ENCODE assay signal across 8 mouse cellular contexts in the genomic region with DNA sequence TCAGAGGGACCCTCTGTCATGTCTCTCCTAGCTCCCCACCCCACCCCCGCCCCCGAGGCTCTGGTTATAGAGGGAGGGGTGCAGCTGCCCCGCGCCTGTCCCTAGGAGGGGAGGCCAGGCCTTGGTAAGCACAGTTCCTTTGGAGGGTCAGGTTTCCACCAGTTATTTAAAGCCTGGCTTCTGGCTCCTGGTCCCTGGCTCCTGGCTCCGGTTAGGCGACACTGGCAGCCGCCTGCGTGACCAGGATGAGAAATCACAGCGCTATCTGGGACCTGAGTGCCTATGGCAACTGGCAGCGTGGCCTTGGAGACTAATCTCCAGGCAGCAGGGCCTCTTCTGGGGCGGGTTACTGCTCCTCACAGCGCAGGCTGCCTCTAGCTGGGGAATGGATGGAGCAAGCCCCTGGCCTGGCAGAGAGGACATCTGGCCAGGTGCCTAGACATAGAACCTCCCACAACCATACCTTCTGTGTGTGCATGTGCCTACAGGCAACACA. TPM values are rescaled to one million over a fixed set of nuclear protein-coding genes. Genes with fewer than 3 reads are reported as not detected.
DNase-seq lines count a peak whose midpoint lies in the region; ATAC-seq and TF ChIP-seq lines count a peak whose summit lies in the region.

No protein-coding gene starts in this region.

- no peak overlapping the region for H3K4me3 ChIP-seq in lung, postnatal 0 days (ENCODE audit: low read depth, low read length)
- H3K4me3 ChIP-seq in lung, adult 2 months (replicated peaks; ENCODE audit: extremely low read depth, low read depth, low read length), result no peak overlapping the region
- H3K4me3 ChIP-seq in brown adipose tissue, adult 24 weeks (ENCODE audit: insufficient read depth, low read depth, low read length), result no peak overlapping the region
- H3K4me3 ChIP-seq in forebrain, postnatal 0 days (ENCODE audit: low read depth, low read length), result no peak overlapping the region
- H3K4me3 ChIP-seq in limb, embryonic 11.5 days (ENCODE audit: low read depth, low read length), result no peak overlapping the region
- no peak overlapping the region for H3K4me3 ChIP-seq in stomach, postnatal 0 days (ENCODE audit: low read depth, low read length)

- TF ChIP-seq POLR2A in lung, adult 2 months (IDR thresholded peaks at IDR 0.05; ENCODE audit: borderline replicate concordance, extremely low read depth, low read depth, low read length), result no peak

- 60% methylated on average over 11 of the region's 12 CpGs for WGBS in lung, postnatal 0 days
- WGBS in lung, adult 2 months, result 64% methylated on average over 12 of the region's 12 CpGs
- WGBS in forebrain, postnatal 0 days, result 54% methylated on average over 12 of the region's 12 CpGs
- 49% methylated on average over 12 of the region's 12 CpGs for WGBS in limb, embryonic 11.5 days
- 37% methylated on average over 12 of the region's 12 CpGs for WGBS in stomach, postnatal 0 days

- H3K36me3 ChIP-seq in lung, postnatal 0 days (ENCODE audit: insufficient read depth, low read length), result no peaks in the 10 kb centered on the region
- no peaks in the 10 kb centered on the region for H3K36me3 ChIP-seq in forebrain, postnatal 0 days (ENCODE audit: insufficient read depth)
- H3K36me3 ChIP-seq in limb, embryonic 11.5 days (ENCODE audit: control insufficient read depth, insufficient read depth, low read length), result peaks cover 5% of the 10 kb centered on the region; the same call in 1 of the 2 replicates
- no peaks in the 10 kb centered on the region for H3K36me3 ChIP-seq in stomach, postnatal 0 days (ENCODE audit: control insufficient read depth, insufficient read depth, low read length)

- H3K4me1 ChIP-seq in lung, postnatal 0 days (ENCODE audit: insufficient read depth, low read depth, low read length), result peaks cover 12% of the 10 kb centered on the region
- peaks cover 8% of the 10 kb centered on the region for H3K4me1 ChIP-seq in lung, adult 2 months (ENCODE audit: control insufficient read depth, insufficient read depth, low read length)
- peaks cover 34% of the 10 kb centered on the region for H3K4me1 ChIP-seq in brown adipose tissue, adult 24 weeks (ENCODE audit: control insufficient read depth, insufficient read depth, insufficient read length, low read length)
- H3K4me1 ChIP-seq in forebrain, postnatal 0 days (ENCODE audit: insufficient read depth), result no peaks in the 10 kb centered on the region
- H3K4me1 ChIP-seq in limb, embryonic 11.5 days (ENCODE audit: control insufficient read depth, insufficient read depth, low read length), result peaks cover 16% of the 10 kb centered on the region
- peaks cover 15% of the 10 kb centered on the region for H3K4me1 ChIP-seq in stomach, postnatal 0 days (replicated peaks; ENCODE audit: control insufficient read depth, insufficient read depth)

- no peak overlapping the region for H3K9ac ChIP-seq in lung, postnatal 0 days (replicated peaks; ENCODE audit: low read depth)
- no peak overlapping the region for H3K9ac ChIP-seq in forebrain, postnatal 0 days
- H3K9ac ChIP-seq in limb, embryonic 11.5 days (ENCODE audit: low read length), result no peak overlapping the region
- H3K9ac ChIP-seq in stomach, postnatal 0 days (ENCODE audit: low read length), result peak overlapping the region; percentile 23; the same call in 1 of the 2 replicates

- no peak for ATAC-seq in lung, postnatal 0 days
- peak; percentile 82 for ATAC-seq in forebrain, postnatal 0 days
- peak; percentile 32; the same call in 1 of the 2 replicates for ATAC-seq in limb, embryonic 11.5 days (ENCODE audit: insufficient number of reproducible peaks, low FRiP score, low TSS enrichment, low read depth)
- peak; percentile 16; the same call in 1 of the 2 replicates for ATAC-seq in stomach, postnatal 0 days (ENCODE audit: low FRiP score, low TSS enrichment)

- H3K9me3 ChIP-seq in lung, postnatal 0 days (ENCODE audit: low read length), result no peaks in the 10 kb centered on the region
- no peaks in the 10 kb centered on the region for H3K9me3 ChIP-seq in forebrain, postnatal 0 days (ENCODE audit: low read length)
- H3K9me3 ChIP-seq in limb, embryonic 11.5 days (ENCODE audit: control insufficient read depth, low read length), result no peaks in the 10 kb centered on the region
- H3K9me3 ChIP-seq in stomach, postnatal 0 days (ENCODE audit: control insufficient read depth, low read length), result no peaks in the 10 kb centered on the region

- no peak for TF ChIP-seq CTCF in lung, postnatal 0 days (IDR thresholded peaks at IDR 0.05)
- TF ChIP-seq CTCF in lung, adult 2 months (IDR thresholded peaks at IDR 0.05; ENCODE audit: insufficient read depth, low read length), result no peak
- TF ChIP-seq CTCF in forebrain, postnatal 0 days (IDR thresholded peaks at IDR 0.05; ENCODE audit: low read depth), result no peak
- TF ChIP-seq CTCF in stomach, postnatal 0 days (IDR thresholded peaks at IDR 0.05; ENCODE audit: low read depth), result no peak

- H3K27me3 ChIP-seq in lung, postnatal 0 days (replicated peaks; ENCODE audit: insufficient read depth, low read length), result no peaks in the 10 kb centered on the region
- H3K27me3 ChIP-seq in forebrain, postnatal 0 days (ENCODE audit: insufficient read depth, low read length), result no peaks in the 10 kb centered on the region
- H3K27me3 ChIP-seq in limb, embryonic 11.5 days (ENCODE audit: control insufficient read depth, insufficient read depth, low read length), result no peaks in the 10 kb centered on the region
- H3K27me3 ChIP-seq in stomach, postnatal 0 days (ENCODE audit: control insufficient read depth, insufficient read depth, low read length), result no peaks in the 10 kb centered on the region

- TF ChIP-seq EP300 in lung, postnatal 0 days (IDR thresholded peaks at IDR 0.05), result no peak
- no peak for TF ChIP-seq EP300 in stomach, postnatal 0 days (optimal IDR thresholded peaks at IDR 0.05)

- H3K4me2 ChIP-seq in lung, postnatal 0 days (replicated peaks; ENCODE audit: low read depth, low read length), result no peak overlapping the region
- H3K4me2 ChIP-seq in forebrain, postnatal 0 days (ENCODE audit: low read depth), result no peak overlapping the region
- H3K4me2 ChIP-seq in limb, embryonic 11.5 days (ENCODE audit: low read depth, severe bottlenecking), result no peak overlapping the region
- H3K4me2 ChIP-seq in stomach, postnatal 0 days (replicated peaks; ENCODE audit: low read depth), result no peak overlapping the region

- DNase-seq in lung, postnatal 0 days (ENCODE audit: low spot score), result peak; percentile 20
- no peak for DNase-seq in lung, adult 2 months
- DNase-seq in forebrain, postnatal 0 days, result peak; percentile 49
- peak; percentile 78 for DNase-seq in heart, postnatal 4 days
- peak; percentile 39 for DNase-seq in limb, embryonic 11.5 days (ENCODE audit: low spot score)
- peak; percentile 58 for DNase-seq in stomach, postnatal 0 days (ENCODE audit: low spot score)
- no peak for DNase-seq in spleen, postnatal 14 days (ENCODE audit: low spot score in 2 of 2)

- H3K27ac ChIP-seq in lung, postnatal 0 days (ENCODE audit: low read length), result no peak overlapping the region
- H3K27ac ChIP-seq in brown adipose tissue, adult 24 weeks (replicated peaks; ENCODE audit: low read depth, low read length), result peak overlapping the region; percentile 94
- no peak overlapping the region for H3K27ac ChIP-seq in forebrain, postnatal 0 days (ENCODE audit: low read depth, low read length)
- H3K27ac ChIP-seq in limb, embryonic 11.5 days (replicated peaks; ENCODE audit: low read depth, low read length), result no peak overlapping the region
- H3K27ac ChIP-seq in stomach, postnatal 0 days (replicated peaks), result peak overlapping the region; percentile 45; the same call in 1 of the 2 replicates

RNA-seq across cellular contexts. Expression of a gene that starts 20.6 kb away (rescaled TPM):
- 31.9 and 36.1 TPM in 2 replicates for polyA plus RNA-seq in lung, postnatal 0 days (2015; fragmentation: Nextera tagmentation; extraction: Ambion mirVana)
- polyA plus RNA-seq in lung, adult 2 months (2012; rRNA removed), result 16.8 and 23.4 TPM in 2 replicates
- 37.9 and 80.1 TPM in 2 replicates for polyA plus RNA-seq in brown adipose tissue, adult 24 weeks (2012; ENCODE audit: insufficient read depth, insufficient read length, missing spikeins)
- 33.9 and 47.1 TPM in 2 replicates for total RNA-seq in forebrain, postnatal 0 days (2014; rRNA removed)
- 41.2 and 53.6 TPM in 2 replicates for polyA plus RNA-seq in forebrain, postnatal 0 days (2015; fragmentation: Nextera tagmentation; extraction: Ambion mirVana)
- total RNA-seq in heart, postnatal 4 days (2021), result 10 to 100 TPM; 59.8 to 60.3 TPM
- 126 and 135 TPM in 2 replicates for polyA plus RNA-seq in limb, embryonic 11.5 days (2014; fragmentation: Nextera tagmentation; extraction: Ambion mirVana)
- 42.4 and 47.0 TPM in 2 replicates for polyA plus RNA-seq in stomach, postnatal 0 days (2015; fragmentation: Nextera tagmentation; extraction: Ambion mirVana)

Comparison
In these comparisons a context has a peak if more than half of its experiments do, and no peak if none do; other contexts are left out.
1. DNase-seq: peak in lung, postnatal 0 days (single experiment), forebrain, postnatal 0 days (single experiment), heart, postnatal 4 days (single experiment), limb, embryonic 11.5 days (single experiment) and stomach, postnatal 0 days (single experiment); none in lung, adult 2 months (single experiment) and spleen, postnatal 14 days (0 of 2).
2. H3K27ac ChIP-seq: peak in brown adipose tissue, adult 24 weeks (single experiment) and stomach, postnatal 0 days (single experiment); none in lung, postnatal 0 days (single experiment), forebrain, postnatal 0 days (single experiment) and limb, embryonic 11.5 days (single experiment).